Mouse (Mus musculus) forebrain, embryonic 15.5 days (tissue): Measurements from ENCODE around the gene Eme1. TPM values are rescaled to one million over a fixed set of nuclear protein-coding genes. Genes with fewer than 3 reads are reported as not detected.

Experiments used
- ATAC-seq: fragments of 200-750 bp; cut with Nextera tagmentation; replicated peaks from 2 replicates; pipeline ENCODE4 v1.8.0; 2017; ENCODE audit warnings: mild to moderate bottlenecking, moderate TSS enrichment, moderate library complexity
- H3K27ac ChIP-seq: fragments of 300-500 bp; sonication (generic); replicated peaks from 2 replicates; pipeline ENCODE4 v1.5.1; 2015; ENCODE audit warnings: mild to moderate bottlenecking, inconsistent platforms
- H3K27me3 ChIP-seq: fragments of 300-500 bp; sonication (generic); 2 replicates; pipeline ENCODE4 v1.6.1; 2015; ENCODE audit warnings: inconsistent platforms
- H3K36me3 ChIP-seq: fragments of 300-500 bp; sonication (generic); 2 replicates; pipeline ENCODE4 v1.6.1; 2015; ENCODE audit warnings: mild to moderate bottlenecking, inconsistent platforms
- H3K4me1 ChIP-seq: fragments of 300-500 bp; sonication (generic); 2 replicates; pipeline ENCODE4 v1.6.1; 2015; ENCODE audit warnings: inconsistent platforms
- H3K4me2 ChIP-seq: fragments of 300-500 bp; sonication (generic); replicated peaks from 2 replicates; pipeline ENCODE4 v1.6.1; 2015; ENCODE audit warnings: mild to moderate bottlenecking, inconsistent platforms
- H3K4me3 ChIP-seq: fragments of 300-500 bp; sonication (generic); 2 replicates; pipeline ENCODE4 v1.5.1; 2015; ENCODE audit warnings: mild to moderate bottlenecking, inconsistent platforms
- H3K9ac ChIP-seq: fragments of 300-500 bp; sonication (generic); replicated peaks from 2 replicates; pipeline ENCODE4 v1.6.1; 2015; ENCODE audit warnings: mild to moderate bottlenecking, inconsistent platforms
- H3K9me3 ChIP-seq: fragments of 300-500 bp; sonication (generic); 2 replicates; pipeline ENCODE4 v1.6.1; 2016; ENCODE audit warnings: inconsistent platforms
- WGBS: fragments of 180-500 bp; shearing (Covaris S2); methylation state at CpG from one replicate; pipeline ENCODE4 v1.1.7; 2015; ENCODE audit warnings: mixed read lengths; 5-methylcytosine and 5-hydroxymethylcytosine counted together
- polyA plus RNA-seq: library from polyadenylated mRNA; unstranded; fragments of >200 nt; fragmentation: Nextera tagmentation; extraction: Ambion mirVana; gene quantifications from 2 replicates; pipeline ENCODE4 v1.2.1, GENCODE M21; 2015

The Eme1 gene
- polyA plus RNA-seq, 1 experiment from 2014 or later = 9.7 TPM

DNA sequence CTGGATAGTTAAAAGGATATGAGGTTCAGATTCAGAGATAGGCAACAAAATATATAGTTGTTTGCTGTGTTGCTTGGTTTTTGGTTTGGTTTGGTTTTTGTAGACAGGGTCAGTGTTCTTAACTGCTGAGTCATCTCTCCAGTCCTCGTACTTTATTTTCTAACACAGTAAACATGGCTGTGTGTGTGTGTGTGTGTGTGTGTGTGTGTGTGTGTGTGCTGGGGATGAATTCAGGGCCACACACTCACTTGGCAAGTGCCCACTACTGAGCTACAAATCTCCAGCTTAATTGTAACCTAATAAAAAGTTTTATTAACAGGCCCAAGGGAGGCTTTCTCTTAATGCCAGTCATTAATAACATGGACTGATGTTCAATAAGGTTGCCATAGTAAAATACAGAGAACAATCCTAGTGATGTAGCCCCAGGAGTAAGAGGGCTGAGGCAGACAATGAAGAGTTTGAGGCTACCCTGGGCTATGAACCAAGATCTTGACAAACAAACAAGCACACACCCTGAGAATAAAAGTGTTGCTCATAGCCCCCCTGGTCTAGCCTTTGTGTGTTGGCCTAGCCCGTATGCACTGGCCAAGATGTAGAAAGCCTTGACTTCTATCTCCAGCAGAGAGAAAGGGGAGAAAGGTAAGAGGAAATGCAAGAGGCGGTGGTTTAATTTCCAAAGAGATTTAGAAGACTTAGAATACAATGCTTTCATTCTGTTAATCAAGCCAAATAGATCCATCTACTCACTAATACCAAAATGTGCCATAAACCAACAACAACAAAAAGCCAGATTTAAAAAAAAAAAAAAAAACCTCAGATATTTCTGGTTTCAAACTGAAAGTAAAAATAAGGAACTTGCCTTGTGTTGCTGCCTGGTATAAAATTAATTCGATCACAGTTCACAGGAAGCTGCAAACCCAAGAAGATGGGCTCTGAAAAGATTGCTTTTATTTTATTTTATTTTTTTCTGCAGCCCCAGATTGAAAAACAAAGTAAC is 42.7 kb downstream of the Eme1 start:
- ATAC-seq = 0 out of 2 replicates have a peak, but pooled peaks have one; percentile 26
- Histone ChIP-seq H3K4me1 (no peaks in the 10 kb centered on the region), H3K36me3 (no peaks in the 10 kb centered on the region), H3K9ac (no peak overlapping the region), H3K9me3 (no peaks in the 10 kb centered on the region), H3K27me3 (no peaks in the 10 kb centered on the region), H3K27ac (no peak overlapping the region), H3K4me2 (no peak overlapping the region), H3K4me3 (no peak overlapping the region)
- 55% methylated on average over 4 of the region's 4 CpGs for WGBS

GRCm38 (mm10) chr11:94602356-94602955 is 51.3 kb downstream of the Eme1 start:
- Histone ChIP-seq H3K4me3 (no peak overlapping the region), H3K27ac (no peak overlapping the region), H3K4me2 (peak overlapping the region; percentile 55; the same call in 1 of the 2 replicates), H3K27me3 (no peaks in the 10 kb centered on the region), H3K9me3 (no peaks in the 10 kb centered on the region), H3K4me1 (peaks cover 8% of the 10 kb centered on the region), H3K9ac (no peak overlapping the region), H3K36me3 (no peaks in the 10 kb centered on the region)
- WGBS = 73% methylated on average over 11 of the region's 11 CpGs
- ATAC-seq = no peak

DNA sequence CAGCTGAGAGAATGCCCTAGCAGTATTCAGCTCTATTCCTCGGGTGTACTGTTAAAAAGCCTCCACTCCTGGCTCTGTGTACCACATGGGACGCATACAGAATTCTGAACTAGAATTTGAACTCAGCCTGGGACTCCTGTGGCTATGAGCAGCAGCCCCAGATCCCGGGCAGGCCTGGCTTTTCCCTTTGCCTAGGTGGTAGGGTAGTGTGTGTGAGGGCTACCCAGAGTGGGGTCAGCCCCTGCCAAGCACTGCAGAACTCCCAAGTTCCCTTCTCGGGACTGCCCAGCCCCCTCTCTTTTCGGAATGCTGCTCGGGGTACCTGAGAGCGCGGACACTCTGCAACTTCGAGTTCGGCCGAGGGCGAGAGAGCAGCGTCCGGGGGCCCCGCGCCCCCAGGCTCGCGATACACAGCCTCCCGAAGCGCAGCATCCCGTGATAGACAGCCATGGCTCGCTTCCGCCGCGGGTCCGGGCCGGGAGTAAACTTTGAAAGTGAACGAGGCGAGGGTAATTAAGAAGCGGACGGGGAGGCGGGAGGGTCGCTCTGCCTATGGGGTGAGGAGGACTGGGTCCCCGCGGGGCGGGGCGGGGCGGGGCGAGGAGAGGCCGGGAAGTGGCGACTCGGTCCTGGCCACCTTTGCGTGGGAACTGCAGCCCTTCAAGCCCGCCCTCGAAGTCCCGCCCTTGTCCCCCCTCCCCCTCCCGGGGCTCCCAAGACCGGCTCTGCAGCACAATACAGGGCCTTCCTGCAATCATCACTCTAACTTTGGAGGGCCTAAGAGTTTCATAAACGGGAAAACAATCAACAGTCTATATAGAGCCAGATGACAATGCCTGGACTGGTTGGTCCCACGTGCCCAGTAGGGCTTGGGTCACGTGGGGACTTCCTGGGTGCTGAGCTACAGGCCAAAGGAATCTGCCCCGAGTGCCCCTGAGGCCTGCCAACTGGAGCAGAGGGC is 52.2 kb downstream of the Eme1 start, which contains the start of gene Acsf2:
Acsf2 (minus strand) TSS at position 551 of the 961 bp plus-strand sequence.
- ATAC-seq = peak; percentile 82
- Histone ChIP-seq H3K4me2 (peak within 1 kb of the TSS; percentile 55), H3K4me3 (peak within 1 kb of the TSS; percentile 42), H3K36me3 (no peaks in the 10 kb centered on the region), H3K27ac (no peak within 1 kb of the TSS), H3K27me3 (no peaks in the 10 kb centered on the region), H3K9ac (peak within 1 kb of the TSS; percentile 30), H3K9me3 (no peaks in the 10 kb centered on the region), H3K4me1 (peaks cover 8% of the 10 kb centered on the region)
- under 1% methylated on average over 45 of the region's 52 CpGs for WGBS

DNA sequence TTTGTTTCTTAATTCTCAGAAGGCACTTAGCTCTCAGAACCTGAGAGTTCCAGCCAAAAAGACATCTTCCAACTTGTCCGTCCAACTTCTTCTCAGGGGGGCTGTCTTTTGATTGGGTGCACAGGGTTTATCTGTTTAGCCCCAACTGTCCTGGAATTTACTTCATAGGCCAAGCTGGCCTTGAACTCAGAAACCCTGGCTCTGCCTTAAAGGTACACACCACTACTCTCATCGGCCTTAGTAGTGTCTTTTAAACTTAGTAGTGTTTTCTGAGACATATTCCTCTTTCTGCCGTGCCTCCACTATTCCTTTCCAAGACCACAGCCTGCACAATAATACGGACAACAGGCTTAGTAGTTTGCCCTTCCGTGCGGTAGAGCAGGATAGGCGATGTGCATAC is 53.3 kb downstream of the Eme1 start:
- no peak for ATAC-seq
- Histone ChIP-seq H3K4me1 (peaks cover 8% of the 10 kb centered on the region), H3K9me3 (no peaks in the 10 kb centered on the region), H3K9ac (no peak overlapping the region), H3K4me2 (no peak overlapping the region), H3K36me3 (no peaks in the 10 kb centered on the region), H3K4me3 (no peak overlapping the region), H3K27me3 (no peaks in the 10 kb centered on the region), H3K27ac (no peak overlapping the region)
- WGBS = 89% methylated on average over 7 of the region's 7 CpGs

- H3K4me3 ChIP-seq = no peak overlapping the region
- H3K4me1 ChIP-seq = peaks cover 8% of the 10 kb centered on the region
- ATAC-seq = no peak
- H3K36me3 ChIP-seq = no peaks in the 10 kb centered on the region
- H3K27me3 ChIP-seq = no peaks in the 10 kb centered on the region
- H3K9me3 ChIP-seq = no peaks in the 10 kb centered on the region
- 68% methylated on average over 6 of the region's 6 CpGs for WGBS
- no peak overlapping the region for H3K27ac ChIP-seq
- H3K4me2 ChIP-seq = no peak overlapping the region
- H3K9ac ChIP-seq = no peak overlapping the region
These were observed 55.2 kb downstream of the Eme1 start for GRCm38 (mm10) chr11:94598437-94599120.

DNA sequence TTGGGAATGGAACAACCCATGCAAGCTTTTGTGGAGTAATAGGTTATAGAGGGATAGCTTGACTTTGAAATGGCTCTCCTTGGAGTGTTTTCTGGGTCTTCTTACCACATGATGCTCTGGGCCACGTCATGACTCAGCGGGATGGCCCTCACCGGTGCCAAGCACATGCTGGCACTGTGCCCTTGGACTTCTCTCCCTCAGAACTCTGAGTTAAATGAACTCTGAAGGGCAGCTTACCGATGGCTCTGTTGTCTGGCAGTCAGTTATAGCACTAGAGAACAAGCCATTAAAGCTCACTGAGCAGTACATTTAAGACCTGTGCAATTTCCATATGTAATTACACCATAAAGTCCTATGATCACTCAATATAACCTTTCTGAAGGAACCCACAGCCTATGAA is 56.4 kb downstream of the Eme1 start:
- 78% methylated on average over 4 of the region's 4 CpGs for WGBS
- no peak for ATAC-seq
- no peak overlapping the region for H3K27ac ChIP-seq
- H3K27me3 ChIP-seq = no peaks in the 10 kb centered on the region
- no peak overlapping the region for H3K4me3 ChIP-seq
- no peaks in the 10 kb centered on the region for H3K36me3 ChIP-seq
- H3K9ac ChIP-seq = no peak overlapping the region
- H3K4me1 ChIP-seq = peaks cover 8% of the 10 kb centered on the region
- H3K9me3 ChIP-seq = no peaks in the 10 kb centered on the region
- no peak overlapping the region for H3K4me2 ChIP-seq

DNA sequence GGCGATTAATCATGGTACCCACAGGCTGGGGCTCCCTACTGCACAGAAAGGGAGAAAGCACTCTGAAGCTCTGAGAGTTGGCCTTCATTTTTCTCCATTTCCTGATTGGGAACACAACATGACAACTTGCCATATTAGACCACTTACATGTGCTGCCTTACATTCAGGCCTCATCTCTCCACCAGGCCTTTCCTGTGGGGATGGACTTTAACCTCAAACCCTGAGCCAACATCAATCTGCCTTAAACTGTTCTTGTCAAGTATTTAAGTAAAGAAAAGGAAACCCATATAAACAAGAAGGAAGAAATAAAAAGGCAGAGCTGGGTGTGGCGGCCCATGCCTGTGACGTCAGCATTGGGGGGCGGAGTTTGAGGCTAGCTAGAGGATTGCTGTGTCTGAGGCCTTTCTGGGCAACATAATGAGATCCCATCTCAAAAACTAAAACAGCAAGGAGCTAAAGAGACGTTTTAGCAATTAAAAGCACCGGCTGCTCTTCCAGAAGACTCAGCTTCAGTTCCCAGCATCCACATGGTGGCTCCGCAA is 57.4 kb downstream of the Eme1 start:
- ATAC-seq = no peak
- Histone ChIP-seq H3K9ac (no peak overlapping the region), H3K36me3 (no peaks in the 10 kb centered on the region), H3K4me3 (no peak overlapping the region), H3K9me3 (no peaks in the 10 kb centered on the region), H3K4me1 (peaks cover under 1% of the 10 kb centered on the region; the same call in 1 of the 2 replicates), H3K27ac (no peak overlapping the region), H3K27me3 (no peaks in the 10 kb centered on the region), H3K4me2 (no peak overlapping the region)
- WGBS = 70% methylated on average over 7 of the region's 7 CpGs

Other genes with a start within 250 kb of the Eme1 start
- gene Cacna1g, start 179.8 kb downstream of the Eme1 start, polyA plus RNA-seq = 6.8 and 9.2 TPM in 2 replicates
- 0.38 and 0.86 TPM in 2 replicates for gene Spata20, start 167.8 kb downstream of the Eme1 start, polyA plus RNA-seq
- 0.66 and 0.75 TPM in 2 replicates for gene Epn3, start 154.0 kb downstream of the Eme1 start, polyA plus RNA-seq
- gene Mycbpap, start 132.2 kb downstream of the Eme1 start, polyA plus RNA-seq = 1.7 and 2.7 TPM in 2 replicates
- 5.7 and 6.1 TPM in 2 replicates for gene Rsad1, start 104.7 kb downstream of the Eme1 start, polyA plus RNA-seq
- gene Chad, start 88.9 kb downstream of the Eme1 start, polyA plus RNA-seq = 0.14 and 0.17 TPM in 2 replicates
- 1.0 and 1.3 TPM in 2 replicates for gene Acsf2, start 52.1 kb downstream of the Eme1 start, polyA plus RNA-seq
- gene Lrrc59, start 24.2 kb downstream of the Eme1 start, polyA plus RNA-seq = 160 and 164 TPM in 2 replicates
- gene Mrpl27, start 197 bp downstream of the Eme1 start, polyA plus RNA-seq = 123 and 127 TPM in 2 replicates
- gene Xylt2, start 23.6 kb upstream of the Eme1 start, polyA plus RNA-seq = 9.3 and 11.7 TPM in 2 replicates
- gene Gm11541, start 50.5 kb upstream of the Eme1 start, polyA plus RNA-seq = not detected in 2 replicates
- 0.15 TPM in 1 of 2 replicates, not detected in the other for gene Cdc34b, start 87.8 kb upstream of the Eme1 start, polyA plus RNA-seq
- gene Tmem92, start 128.7 kb upstream of the Eme1 start, polyA plus RNA-seq = 0.13 TPM in 1 of 2 replicates, not detected in the other